Mouse (Mus musculus) heart, postnatal 0 days (tissue): ENCODE data around the gene Cnnm1. TPM values are rescaled to one million over a fixed set of nuclear protein-coding genes. Genes with fewer than 3 reads are reported as not detected.

Experiments
- ATAC-seq: fragments of 200-750 bp; cut with Nextera tagmentation; 2 replicates; pipeline ENCODE4 v1.8.0; 2017; ENCODE audit warnings: low read depth, moderate number of reproducible peaks, moderate library complexity; ENCODE audit not compliant: insufficient read depth
- DNase-seq: peaks from one replicate; pipeline ENCODE4 v3.0.0-alpha.2; 2016; ENCODE audit warnings: low spot score
- H3K27ac ChIP-seq: fragments of 300-500 bp; sonication (generic); 2 replicates; pipeline ENCODE4 v1.5.1; 2014; ENCODE audit warnings: low read depth, mild to moderate bottlenecking
- H3K27me3 ChIP-seq: fragments of 300-500 bp; sonication (generic); 2 replicates; pipeline ENCODE4 v1.6.1; 2014; ENCODE audit warnings: low read length, mixed read lengths; ENCODE audit not compliant: control insufficient read depth, insufficient read depth
- H3K36me3 ChIP-seq: fragments of 300-500 bp; sonication (generic); replicated peaks from 2 replicates; pipeline ENCODE4 v1.6.1; 2014; ENCODE audit warnings: low read length, mixed read lengths; ENCODE audit not compliant: control insufficient read depth, insufficient read depth
- H3K4me1 ChIP-seq: fragments of 300-500 bp; sonication (generic); 2 replicates; pipeline ENCODE4 v1.6.1; 2014; ENCODE audit warnings: antibody characterized with exemption; ENCODE audit not compliant: control insufficient read depth, insufficient read depth
- H3K4me2 ChIP-seq: fragments of 300-500 bp; sonication (generic); 2 replicates; pipeline ENCODE4 v1.6.1; 2014; ENCODE audit warnings: low read depth, mild to moderate bottlenecking, low read length, moderate library complexity
- H3K4me3 ChIP-seq: fragments of 300-500 bp; sonication (generic); 2 replicates; pipeline ENCODE4 v1.5.1; 2014; ENCODE audit warnings: low read depth, low read length
- H3K9ac ChIP-seq: fragments of 300-500 bp; sonication (generic); replicated peaks from 2 replicates; pipeline ENCODE4 v1.6.1; 2014; ENCODE audit warnings: low read depth, low read length, mixed read lengths
- H3K9me3 ChIP-seq: fragments of 300-500 bp; sonication (generic); replicated peaks from 2 replicates; pipeline ENCODE4 v1.6.1; 2016; ENCODE audit warnings: low read length; ENCODE audit not compliant: control insufficient read depth
- CTCF ChIP-seq: IDR thresholded peaks from 2 replicates; pipeline ENCODE4 v1.5.1; 2016; ENCODE audit warnings: antibody characterized with exemption, control low read depth, low read depth
- EP300 ChIP-seq: IDR thresholded peaks from 2 replicates; pipeline ENCODE4 v1.6.1; 2016; ENCODE audit warnings: antibody characterized with exemption, low read depth
- WGBS: fragments of 180-500 bp; shearing (Covaris S2); extraction: QIAGEN DNeasy Blood & Tissue Kit; methylation state at CpG from one replicate; pipeline ENCODE4 v1.1.7; 2014; 5-methylcytosine and 5-hydroxymethylcytosine counted together
- polyA plus RNA-seq: library from polyadenylated mRNA; unstranded; fragments of >200 nt; fragmentation: Nextera tagmentation; extraction: Ambion mirVana; gene quantifications from 2 replicates; pipeline ENCODE4 v1.2.1, GENCODE M21; 2015
- total RNA-seq: library from RNA; depleted of rRNA; stranded (reverse); fragments of >200 nt; gene quantifications from 2 replicates; pipeline ENCODE4 v1.2.3, GENCODE M21; 2014; ENCODE audit warnings: low replicate concordance

Gene Cnnm1
- total and polyA plus RNA-seq, 2 experiments from 2014 or later = 0.03 TPM; not detected in 1

DNA sequence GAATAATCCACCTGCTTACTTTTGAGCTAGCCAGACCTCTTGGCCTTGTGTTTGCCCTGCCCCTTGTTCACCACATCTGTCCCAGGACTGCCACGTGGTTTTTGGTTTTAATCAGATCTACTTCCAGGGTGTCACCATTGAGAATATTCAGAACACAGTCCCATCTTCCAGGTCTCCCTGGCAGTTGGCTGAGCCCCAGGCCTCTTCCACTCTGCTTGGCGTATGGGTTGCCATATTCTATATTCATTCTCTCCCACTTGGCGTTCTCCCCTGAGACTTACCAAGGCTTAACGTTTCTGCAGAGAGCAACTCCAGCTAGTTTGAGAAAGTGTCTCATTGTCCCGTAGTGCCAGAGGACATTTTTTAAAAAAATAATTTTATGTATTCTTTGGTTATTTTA is 2.7 kb downstream of the Cnnm1 start:
- Histone ChIP-seq H3K4me1 (peaks cover 9% of the 10 kb centered on the region), H3K27ac (no peak overlapping the region), H3K36me3 (no peaks in the 10 kb centered on the region), H3K4me3 (no peak overlapping the region), H3K9ac (no peak overlapping the region), H3K9me3 (no peaks in the 10 kb centered on the region), H3K27me3 (peaks cover 53% of the 10 kb centered on the region), H3K4me2 (no peak overlapping the region)
- no peak for ATAC-seq
- WGBS = 84% methylated on average over 5 of the region's 5 CpGs
- TF ChIP-seq CTCF = no peak
- TF ChIP-seq EP300 = no peak
- no peak for DNase-seq

DNA sequence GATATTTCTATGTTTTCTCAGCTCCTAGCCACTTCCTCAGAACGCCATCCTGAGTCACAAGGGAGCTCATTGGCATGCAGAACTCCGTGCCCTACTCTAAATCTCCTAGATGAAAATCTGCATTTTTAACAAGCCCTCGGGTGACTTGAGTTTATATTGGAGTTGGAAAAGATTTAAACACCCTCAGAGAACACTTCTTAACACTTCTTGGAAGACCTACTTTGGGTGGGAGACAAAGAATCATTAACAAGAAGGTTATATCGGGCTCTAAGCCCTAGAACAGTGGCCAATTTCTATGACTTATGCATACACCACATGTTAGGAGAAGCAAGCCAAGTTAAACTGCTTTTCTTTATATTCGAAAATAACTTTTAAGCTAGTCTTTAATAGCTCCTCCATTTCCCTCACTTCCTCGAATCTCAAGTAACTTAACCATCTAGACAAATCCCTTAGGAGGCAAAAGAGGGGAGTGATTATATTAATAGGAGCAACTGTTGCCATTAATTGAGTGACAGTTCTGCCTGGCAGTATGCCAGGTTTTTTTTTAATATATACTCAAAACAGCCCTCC is 4.5 kb downstream of the Cnnm1 start:
- WGBS = 58% methylated on average over 6 of the region's 6 CpGs
- H3K4me2 ChIP-seq = no peak overlapping the region

DNA sequence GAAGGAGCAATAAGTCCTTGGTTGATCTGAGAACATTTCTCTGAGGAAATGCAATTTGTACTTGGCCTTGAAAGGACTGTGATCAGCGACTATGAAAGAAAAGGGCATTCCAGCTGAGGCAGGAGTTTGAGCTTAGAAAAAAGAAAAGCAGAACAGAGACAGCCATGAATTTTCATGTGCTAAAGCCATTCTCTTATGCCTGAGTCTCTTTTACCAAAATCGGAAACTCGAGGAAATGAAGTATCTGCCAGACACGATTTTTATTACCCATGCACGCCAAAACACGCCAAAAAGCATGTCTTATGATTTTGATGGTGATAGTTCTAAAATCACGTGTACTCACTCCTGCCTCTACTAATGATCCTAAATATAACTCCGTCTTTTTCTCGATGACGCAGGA is 11.3 kb downstream of the Cnnm1 start:
- 86% methylated on average over 10 of the region's 10 CpGs for WGBS
- no peak for TF ChIP-seq EP300
- no peak for TF ChIP-seq CTCF
- no peak for DNase-seq
- no peaks in the 10 kb centered on the region for H3K27me3 ChIP-seq
- no peak overlapping the region for H3K4me2 ChIP-seq
- no peak for ATAC-seq
- no peak overlapping the region for H3K27ac ChIP-seq
- no peaks in the 10 kb centered on the region for H3K4me1 ChIP-seq
- no peak overlapping the region for H3K4me3 ChIP-seq
- H3K9me3 ChIP-seq = no peaks in the 10 kb centered on the region
- no peaks in the 10 kb centered on the region for H3K36me3 ChIP-seq
- H3K9ac ChIP-seq = no peak overlapping the region

More for the DNA sequence above, 4.5 kb downstream of the Cnnm1 start:
- Histone ChIP-seq H3K4me1 (peaks cover 9% of the 10 kb centered on the region), H3K9me3 (no peaks in the 10 kb centered on the region), H3K27ac (no peak overlapping the region), H3K27me3 (peaks cover 38% of the 10 kb centered on the region), H3K36me3 (no peaks in the 10 kb centered on the region), H3K9ac (no peak overlapping the region), H3K4me3 (no peak overlapping the region)
- DNase-seq (no peak), ATAC-seq (no peak)
- TF ChIP-seq EP300 (no peak), CTCF (no peak)

DNA sequence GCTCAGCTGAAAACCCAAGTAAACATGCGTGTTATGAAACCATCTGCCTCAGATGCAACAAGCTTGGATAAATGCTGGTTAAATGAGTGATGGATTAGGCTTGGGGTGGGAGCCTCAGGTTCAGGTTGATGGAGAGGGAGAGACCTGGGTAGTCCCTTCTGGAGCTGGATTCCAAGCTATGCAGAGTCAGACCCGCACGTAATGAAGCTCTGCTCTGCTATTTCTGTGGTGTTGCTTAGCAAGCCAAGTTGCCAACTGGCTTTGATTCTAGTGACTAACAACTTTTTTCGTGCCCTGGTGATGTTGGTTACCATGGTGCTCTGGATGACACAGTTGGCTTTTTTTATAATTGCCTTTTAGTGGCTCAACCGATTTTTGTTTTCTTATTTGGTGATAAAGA is 11.9 kb downstream of the Cnnm1 start:
- Histone ChIP-seq H3K27me3 (no peaks in the 10 kb centered on the region), H3K9ac (no peak overlapping the region), H3K36me3 (no peaks in the 10 kb centered on the region), H3K27ac (no peak overlapping the region), H3K4me3 (no peak overlapping the region), H3K4me2 (no peak overlapping the region), H3K4me1 (no peaks in the 10 kb centered on the region), H3K9me3 (no peaks in the 10 kb centered on the region)
- no peak for DNase-seq
- WGBS = 62% methylated on average over 5 of the region's 5 CpGs
- TF ChIP-seq EP300 (no peak), CTCF (no peak)
- no peak for ATAC-seq

DNA sequence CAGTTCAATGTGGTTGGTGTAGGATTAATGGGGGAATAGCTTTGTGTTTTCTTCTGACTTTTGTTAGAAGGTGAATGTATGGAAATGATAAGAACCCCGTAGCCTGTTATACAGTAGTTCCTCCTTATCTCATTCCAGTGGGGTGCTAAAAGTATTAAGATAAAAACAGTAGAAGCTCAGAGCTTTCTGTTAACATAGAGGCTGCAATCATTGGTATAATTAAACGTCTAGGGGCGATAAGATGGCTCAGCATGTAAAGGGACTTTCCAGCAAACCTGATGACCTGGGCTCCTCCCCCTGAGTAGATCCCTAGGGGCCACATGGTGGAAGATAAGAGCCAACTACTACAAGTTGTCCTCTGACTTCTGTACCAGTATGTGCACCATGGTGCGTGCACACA is 12.8 kb downstream of the Cnnm1 start:
- WGBS = 38% methylated on average over 4 of the region's 4 CpGs
- H3K27me3 ChIP-seq = no peaks in the 10 kb centered on the region
- no peaks in the 10 kb centered on the region for H3K4me1 ChIP-seq
- no peak overlapping the region for H3K4me2 ChIP-seq
- no peak overlapping the region for H3K27ac ChIP-seq
- ATAC-seq (no peak), DNase-seq (no peak)
- H3K9me3 ChIP-seq = no peaks in the 10 kb centered on the region
- H3K4me3 ChIP-seq = no peak overlapping the region
- no peaks in the 10 kb centered on the region for H3K36me3 ChIP-seq
- TF ChIP-seq CTCF (no peak), EP300 (no peak)
- H3K9ac ChIP-seq = no peak overlapping the region

DNA sequence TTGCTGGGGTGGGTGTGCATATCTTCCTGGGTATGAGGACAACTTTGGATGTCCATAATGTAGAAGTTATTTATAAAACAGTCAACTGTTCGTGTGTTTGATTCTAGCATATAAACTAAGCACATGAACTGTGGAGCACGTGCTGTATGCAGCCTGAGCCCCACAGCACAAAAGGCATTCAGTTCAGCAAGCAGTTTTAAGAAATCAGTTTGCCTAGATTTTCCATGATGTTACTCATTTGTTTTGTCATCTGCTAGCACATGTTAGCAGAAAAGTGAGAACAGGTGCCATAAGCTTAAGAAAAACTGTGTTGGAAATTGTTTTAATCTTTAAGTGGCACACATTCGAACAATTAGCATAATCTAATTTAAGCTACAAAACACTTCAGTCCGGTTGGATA is 19.7 kb downstream of the Cnnm1 start:
- no peak overlapping the region for H3K27ac ChIP-seq
- no peak overlapping the region for H3K4me3 ChIP-seq
- no peaks in the 10 kb centered on the region for H3K9me3 ChIP-seq
- TF ChIP-seq EP300 = no peak
- TF ChIP-seq CTCF = no peak
- no peaks in the 10 kb centered on the region for H3K36me3 ChIP-seq
- no peaks in the 10 kb centered on the region for H3K27me3 ChIP-seq
- DNase-seq (no peak), ATAC-seq (no peak)
- H3K4me1 ChIP-seq = no peaks in the 10 kb centered on the region
- 44% methylated on average over 4 of the region's 4 CpGs for WGBS
- no peak overlapping the region for H3K9ac ChIP-seq
- H3K4me2 ChIP-seq = no peak overlapping the region
